In genomic region chrX:52177067-52177466, GRCm38 (mm10) we compare ENCODE assay signal across 22 mouse cellular contexts. TPM values are rescaled to one million over a fixed set of nuclear protein-coding genes. Genes with fewer than 3 reads are reported as not detected.
"Had no signal": no experiment of that assay in that cellular context is flagged by ENCODE, and none has a peak within 500 bp of the region (broad histone marks: within the 10 kb centered on the region; RNA-seq: fewer than 3 reads in every experiment).

No protein-coding gene starts in this region.

- H3K4me1 ChIP-seq: lung, embryonic 15.5 days; midbrain, embryonic 10.5 days; midbrain, embryonic 12.5 days; neural tube, embryonic 13.5 days; neural tube, embryonic 15.5 days had no signal

- DNase-seq: liver, postnatal 0 days; lung, adult 2 months; lung, postnatal 14 days; lung, postnatal 36 days; midbrain, embryonic 14.5 days; retina, postnatal 1 day; right cerebral cortex, adult 18-20 months; right cerebral cortex, postnatal 25 days; right cerebral cortex, postnatal 4 days; spleen, adult 18-20 months; thymus, adult 18-20 months; thymus, postnatal 14 days; thymus, postnatal 36 days had no signal

- H3K27me3 ChIP-seq: lung, embryonic 15.5 days; midbrain, embryonic 12.5 days; neural tube, embryonic 13.5 days; neural tube, embryonic 15.5 days had no signal

- H3K4me3 ChIP-seq: lung, embryonic 15.5 days; midbrain, embryonic 10.5 days; midbrain, embryonic 12.5 days; myocyte; neural tube, embryonic 13.5 days; neural tube, embryonic 15.5 days had no signal

- H3K9me3 ChIP-seq: lung, embryonic 15.5 days; midbrain, embryonic 10.5 days; midbrain, embryonic 12.5 days; neural tube, embryonic 13.5 days; neural tube, embryonic 15.5 days had no signal

- H3K36me3 ChIP-seq: lung, embryonic 15.5 days; midbrain, embryonic 10.5 days; midbrain, embryonic 12.5 days; neural tube, embryonic 13.5 days; neural tube, embryonic 15.5 days had no signal

- ATAC-seq: liver, postnatal 0 days; lung, postnatal 0 days; midbrain, embryonic 16.5 days had no signal

RNA-seq across cellular contexts. Expression of gene Gpc4, which starts 12.0 kb away (rescaled TPM):
- polyA plus RNA-seq: macrophage had no signal
